Mouse (Mus musculus) left cerebral cortex, adult 2 months (tissue): ENCODE data around the gene Il3ra. TPM values are rescaled to one million over a fixed set of nuclear protein-coding genes. Genes with fewer than 3 reads are reported as not detected.
A peak's percentile ranks its signal among the peaks of the same experiment; 100 is the strongest.

Source experiments
- DNase-seq, 2 experiments: peaks; one replicate each; pipeline ENCODE4 v3.0.0; 2021 to 2022; ENCODE audit warnings: low spot score in 2 of 2, mixed read lengths in 1 of 2; ENCODE audit errors: extremely low spot score in 1 of 2
- H3K27ac ChIP-seq: fragments of 200-600 bp; 2 replicates; pipeline ENCODE4 v1.8.1; 2022
- H3K4me3 ChIP-seq: fragments of 200-600 bp; 2 replicates; pipeline ENCODE4 v1.8.1; 2022
- CTCF ChIP-seq: fragments of 200-600 bp; IDR thresholded peaks from 2 replicates; pipeline ENCODE4 v1.8.1; 2022; ENCODE audit warnings: antibody characterized with exemption, mild to moderate bottlenecking, moderate library complexity
- intact Hi-C: fragments of 180-260 bp; cut with DNase I; formaldehyde crosslinking; loops from one replicate; pipeline ENCODE4 v1.15.1; 2025
- long read RNA-seq, 2 experiments: library from polyadenylated mRNA; stranded (forward); transcript quantifications; one replicate each; pipeline ENCODE4 v2.0.0; 2021; ENCODE audit warnings: borderline mapping rate in 2 of 2
- total RNA-seq, 2 experiments: library from RNA; stranded (reverse); gene quantifications; 2 replicates each; pipeline ENCODE4 v1.2.3; 2021

The Il3ra gene
- total RNA-seq = 1 to 10 TPM; 4.3 to 5.8 TPM
- long read RNA-seq, experiment 1, partial matches to known transcripts = 0 of 1 reads
- long read RNA-seq, experiment 1, other reads (novel, unspliced or antisense) = 1 of 1 reads
- long read RNA-seq, experiment 2 = 0 reads

DNA sequence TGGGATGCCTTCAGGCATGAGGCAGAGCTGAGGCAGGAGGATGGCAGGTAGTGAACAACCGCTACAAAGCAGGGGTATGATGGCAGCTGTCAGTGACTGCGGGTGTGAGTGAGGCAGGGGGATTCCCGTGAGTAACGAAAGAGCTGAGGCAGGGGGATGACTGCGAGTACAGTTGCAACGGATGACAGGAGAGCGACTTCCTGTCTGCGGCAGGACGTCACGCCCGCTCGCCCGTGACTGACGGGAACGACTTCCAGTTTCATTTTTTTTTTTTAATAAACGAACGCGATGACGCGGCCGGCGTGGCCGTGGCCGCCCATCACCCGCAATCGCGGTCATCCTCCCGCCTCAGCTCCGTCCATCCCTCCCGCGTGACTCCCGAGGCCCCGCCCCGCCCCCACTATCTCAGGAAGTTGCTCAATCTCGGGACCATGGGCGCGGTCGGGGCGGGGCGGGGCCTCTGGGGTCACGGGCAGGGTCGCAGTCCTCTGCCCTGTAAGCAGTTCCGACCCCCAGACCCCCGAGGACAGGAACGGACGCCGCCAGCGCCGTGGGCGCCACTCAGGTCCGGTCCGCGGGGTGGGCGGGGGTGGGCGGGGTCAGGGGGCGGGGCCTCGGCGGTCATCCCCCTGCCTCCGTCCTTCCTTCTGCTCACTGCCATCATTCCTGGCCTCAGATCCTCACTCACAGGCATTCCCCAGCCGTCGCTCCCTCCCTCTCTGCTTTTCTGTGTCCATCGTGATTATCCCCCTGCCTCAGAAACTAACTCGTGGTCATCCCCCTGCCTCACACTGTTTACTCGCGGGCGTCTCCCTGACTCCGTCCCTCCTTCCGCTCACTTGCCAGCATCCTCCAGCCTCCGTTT lies at the start of gene Il3ra:
Gene Il3ra, plus strand, starts transcription at position 328 of the 865 bp plus-strand sequence.
- Histone ChIP-seq H3K4me3 (peak within 1 kb of the TSS; percentile 63), H3K27ac (peak within 1 kb of the TSS; percentile 82)
- intact Hi-C loops = loop anchor here (10.0 kb wide), 2 partner anchors 221 to 369 kb away; partner anchors contain the start of gene Psmd6
- peak; percentile 64 to 72 for DNase-seq
- TF ChIP-seq CTCF = no peak

DNA sequence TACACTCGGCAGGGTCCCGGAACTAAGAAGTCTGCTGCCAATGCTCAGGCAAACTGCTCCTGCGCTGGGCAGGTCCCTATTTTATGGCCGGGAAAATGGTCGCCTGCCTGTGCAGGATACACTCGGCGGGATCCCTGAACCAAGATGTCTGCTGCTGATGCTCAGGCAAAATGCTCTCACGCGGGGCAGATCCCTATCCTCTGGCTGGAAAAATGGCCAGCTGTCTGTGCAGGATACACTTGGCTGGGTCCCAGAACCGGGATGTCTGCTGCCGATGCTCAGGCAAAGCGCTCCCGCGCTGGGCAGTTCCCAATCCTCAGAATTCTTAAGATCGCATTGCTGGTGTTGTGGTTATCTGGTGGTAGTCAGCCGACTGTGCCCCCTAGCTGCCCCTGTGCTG lies 37.1 kb upstream of the Il3ra start:
- no peak for TF ChIP-seq CTCF
- intact Hi-C loops = no loop called here
- Histone ChIP-seq H3K27ac (no peak overlapping the region), H3K4me3 (no peak overlapping the region)
- no peak for DNase-seq

DNA sequence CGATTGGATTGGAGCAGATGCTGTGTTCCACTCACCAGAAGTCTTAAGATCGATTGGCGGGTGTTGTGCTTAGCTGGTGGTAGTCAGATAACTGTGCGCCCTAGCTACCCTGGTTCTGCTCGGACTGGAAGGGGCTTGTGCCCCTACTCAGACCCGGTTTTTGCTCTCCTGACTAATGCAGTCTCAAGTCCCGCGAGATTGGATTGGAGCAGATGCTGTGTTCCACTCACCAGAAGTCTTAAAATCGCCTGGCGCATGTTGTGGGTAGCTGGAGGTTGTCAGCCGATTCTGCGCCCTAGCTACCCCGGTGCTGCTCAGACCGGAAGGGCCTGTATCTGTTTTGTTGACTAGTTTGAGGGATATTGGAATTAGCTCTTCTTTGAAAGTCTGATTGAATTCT lies 36.7 kb upstream of the Il3ra start:
- intact Hi-C loops = no loop called here
- Histone ChIP-seq H3K4me3 (no peak overlapping the region), H3K27ac (no peak overlapping the region)
- no peak for DNase-seq
- TF ChIP-seq CTCF = no peak

DNA sequence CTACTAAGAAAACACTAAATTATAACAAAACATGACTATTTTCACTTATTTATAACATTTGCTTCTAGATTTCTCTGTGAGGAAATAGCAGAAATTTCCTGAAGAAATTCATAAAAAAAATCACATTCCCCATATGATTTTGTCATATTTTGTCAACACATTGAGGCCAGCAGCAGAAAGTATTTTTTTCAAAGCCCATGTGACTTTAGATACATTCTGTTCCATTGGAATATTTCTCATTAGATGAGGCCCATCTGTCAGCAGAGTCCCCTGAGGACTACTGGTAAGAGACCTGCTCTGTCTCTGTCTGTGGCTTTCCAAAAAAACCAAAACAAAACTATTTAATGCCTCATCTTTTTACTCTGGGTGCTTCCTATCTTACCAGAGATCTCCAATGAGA lies 23.5 kb upstream of the Il3ra start, which contains the start of gene Olfr31:
Gene Olfr31, plus strand, starts transcription at position 301 of the 400 bp plus-strand sequence.
- DNase-seq = no peak
- Histone ChIP-seq H3K27ac (no peak within 1 kb of the TSS), H3K4me3 (no peak within 1 kb of the TSS)
- intact Hi-C loops = no loop called here
- no peak for TF ChIP-seq CTCF

DNA sequence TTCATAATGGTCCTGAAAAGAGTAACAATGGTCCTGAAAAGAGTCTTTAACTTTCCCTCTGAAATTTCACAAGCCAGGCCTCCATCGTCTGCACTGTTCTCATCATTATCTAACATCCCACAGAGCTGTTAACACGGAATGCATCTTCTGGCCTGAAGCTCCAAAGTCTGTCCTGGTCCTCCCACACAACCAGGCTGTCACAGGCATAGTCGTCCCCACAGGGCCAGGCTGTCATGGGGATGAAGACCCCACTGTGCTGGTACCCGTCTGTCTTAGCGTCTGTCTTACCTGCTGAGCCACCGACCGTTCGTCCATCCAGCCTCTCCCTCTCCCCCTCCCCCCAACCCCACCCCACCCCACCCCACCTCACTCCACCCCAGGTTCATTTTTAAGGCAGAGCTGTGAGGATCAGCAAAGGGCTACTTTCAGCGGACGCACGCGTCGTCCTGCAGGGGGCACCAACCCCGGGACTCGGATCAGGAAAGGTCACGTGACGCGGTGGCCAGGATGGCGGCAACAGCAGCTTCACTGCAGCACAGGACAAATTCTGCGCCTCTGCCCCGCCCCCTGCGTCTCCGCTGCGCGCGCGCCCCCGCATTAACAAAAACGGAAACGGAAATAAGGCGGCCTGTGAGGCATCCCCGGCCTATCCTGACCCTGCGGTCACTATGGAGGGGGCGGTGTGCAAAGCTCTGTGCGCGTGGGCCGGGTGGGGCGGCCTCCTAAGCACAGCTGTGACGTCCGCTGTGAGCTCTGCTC lies 783 bp upstream of the Il3ra start:
- DNase-seq = peak; percentile 78 to 80
- peak; percentile 49 for TF ChIP-seq CTCF
- Histone ChIP-seq H3K27ac (peak overlapping the region; percentile 82), H3K4me3 (peak overlapping the region; percentile 63)
- intact Hi-C loops = loop anchor here (10.0 kb wide), 2 partner anchors 220 to 370 kb away; partner anchors contain the start of gene Psmd6

DNA sequence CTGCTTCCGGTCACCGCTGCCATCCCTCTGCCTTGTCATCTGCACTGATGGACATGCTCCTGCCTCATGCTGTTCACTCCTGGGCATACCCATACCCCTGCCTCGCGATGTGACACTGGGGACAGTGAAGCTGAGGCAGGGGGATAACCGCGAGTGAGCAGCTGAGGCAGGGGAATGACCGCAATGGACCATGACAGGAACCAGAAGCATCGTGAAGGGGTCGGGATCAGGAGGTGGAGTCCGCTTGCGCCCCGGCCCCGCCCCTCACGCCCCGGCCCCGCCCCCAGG lies 682 bp downstream of the Il3ra start:
- intact Hi-C loops = loop anchor here (10.0 kb wide), 2 partner anchors 222 to 368 kb away; partner anchors contain the start of gene Psmd6
- TF ChIP-seq CTCF = no peak

DNA sequence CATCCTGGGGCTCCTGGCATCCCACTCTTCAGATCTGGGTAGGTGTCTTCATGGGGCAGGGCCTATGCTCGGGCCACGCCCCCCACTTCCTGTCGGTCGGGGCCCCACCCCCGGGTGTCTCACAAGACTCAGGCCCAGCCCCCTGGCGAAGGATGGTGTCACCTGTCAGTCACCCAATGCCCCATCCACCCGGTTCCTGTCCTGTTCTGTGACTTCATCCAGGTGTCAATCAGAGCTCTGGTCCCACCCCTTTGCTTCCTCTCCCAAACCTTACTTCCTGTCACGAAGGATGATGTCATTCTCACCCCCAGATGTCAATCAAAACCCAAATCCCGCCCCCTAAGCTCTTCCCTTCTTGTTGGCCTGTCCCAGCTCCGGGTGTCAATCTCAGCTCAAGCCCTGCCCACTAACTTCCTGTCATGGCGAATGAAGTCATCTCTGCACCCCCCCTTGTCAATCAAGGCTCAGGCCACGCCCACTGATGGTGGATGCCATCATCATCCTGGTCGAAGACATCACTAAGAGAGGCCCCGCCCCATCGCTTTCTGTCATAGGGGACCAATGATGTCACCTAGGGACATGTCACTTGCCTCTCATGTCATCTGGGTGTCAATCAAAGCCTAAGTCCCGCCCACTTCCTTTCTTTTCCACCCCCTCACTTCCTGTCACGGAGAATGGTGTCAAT lies 1.2 kb downstream of the Il3ra start:
- TF ChIP-seq CTCF = no peak
- H3K27ac ChIP-seq = no peak overlapping the region
- H3K4me3 ChIP-seq = no peak overlapping the region
- peak; percentile 18 to 39 for DNase-seq
- intact Hi-C loops = loop anchor here (10.0 kb wide), 2 partner anchors 222 to 368 kb away; partner anchors contain the start of gene Psmd6

More for the DNA sequence above, 682 bp downstream of the Il3ra start:
- Histone ChIP-seq H3K27ac (peak overlapping the region; percentile 82), H3K4me3 (peak overlapping the region; percentile 63)
- peak in 1 of 2 experiments; percentile 15 for DNase-seq

DNA sequence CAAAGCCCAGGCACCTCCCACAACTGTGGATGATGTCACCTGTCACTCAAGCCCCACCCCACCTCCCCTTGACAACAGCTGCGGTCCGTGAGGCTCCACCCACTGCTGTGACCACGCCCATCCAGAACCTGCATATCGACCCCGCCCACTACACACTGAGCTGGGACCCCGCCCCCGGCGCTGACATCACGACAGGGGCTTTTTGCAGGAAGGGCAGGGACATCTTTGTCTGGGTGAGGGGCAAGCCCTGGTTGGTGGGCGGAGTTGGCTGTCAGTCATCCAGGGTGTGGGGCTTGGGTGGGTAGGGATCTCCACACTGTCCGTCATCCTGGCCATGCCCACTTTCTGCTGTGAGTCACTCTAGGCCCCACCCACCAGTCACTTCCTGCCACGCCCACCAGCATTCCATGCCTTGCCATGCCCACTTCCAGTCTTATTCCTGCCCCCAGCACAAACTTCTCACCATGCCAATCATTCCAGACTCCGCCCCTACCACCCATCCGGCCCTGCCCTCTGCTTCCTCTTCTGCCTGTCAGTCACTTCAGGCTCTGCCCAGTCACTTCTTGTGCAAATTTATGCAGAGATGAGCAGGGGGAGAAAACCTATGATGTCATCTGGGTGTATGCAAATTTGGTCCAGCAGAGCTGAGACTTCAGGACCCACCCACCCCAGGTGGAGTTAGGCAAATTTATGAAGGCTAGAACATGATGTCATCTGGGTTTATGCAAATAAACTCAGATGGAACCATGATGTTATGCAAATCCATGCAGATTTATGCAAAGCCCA lies 2.0 kb downstream of the Il3ra start:
- H3K4me3 ChIP-seq = no peak overlapping the region
- peak in 1 of 2 experiments; percentile 29 for DNase-seq
- no peak overlapping the region for H3K27ac ChIP-seq
- intact Hi-C loops = loop anchor here (10.0 kb wide), 2 partner anchors 223 to 367 kb away; partner anchors contain the start of gene Psmd6
- TF ChIP-seq CTCF = no peak

DNA sequence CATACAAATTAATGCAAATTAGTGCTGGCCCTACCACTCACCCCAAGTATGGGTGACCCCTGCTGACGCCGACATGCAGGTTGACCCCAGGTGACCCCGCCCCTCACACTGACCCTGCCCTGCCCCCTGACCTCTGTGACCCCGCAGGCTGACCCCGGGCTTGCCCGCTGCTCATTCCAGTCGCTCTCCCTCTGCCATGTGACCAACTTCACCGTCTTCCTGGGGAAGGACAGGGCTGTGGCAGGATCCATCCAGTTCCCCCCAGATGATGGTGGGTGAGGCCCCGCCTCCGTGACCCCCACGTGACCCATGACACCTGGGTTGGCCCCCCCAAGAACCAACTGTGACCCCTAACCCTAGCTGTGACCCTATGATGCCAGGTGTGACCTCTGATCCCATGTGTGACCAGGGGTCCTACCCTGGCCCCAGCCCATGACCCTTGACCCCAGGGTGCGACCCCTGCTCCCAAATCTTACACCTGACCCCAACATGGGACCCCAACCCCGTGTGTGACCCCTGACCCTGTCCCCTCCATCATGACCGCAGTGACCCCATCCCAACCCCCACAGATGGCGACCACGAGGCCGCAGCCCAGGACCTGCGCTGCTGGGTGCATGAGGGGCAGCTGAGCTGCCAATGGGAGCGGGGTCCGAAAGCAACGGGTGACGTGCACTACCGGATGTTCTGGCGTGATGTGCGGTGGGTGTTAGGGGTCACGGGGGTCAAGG lies 2.8 kb downstream of the Il3ra start:
- Histone ChIP-seq H3K27ac (no peak overlapping the region), H3K4me3 (no peak overlapping the region)
- intact Hi-C loops = loop anchor here (10.0 kb wide), 2 partner anchors 224 to 366 kb away; partner anchors contain the start of gene Psmd6
- no peak for TF ChIP-seq CTCF
- peak; percentile 14 to 18 for DNase-seq
